Mouse (Mus musculus) kidney, adult 2 months (tissue): ENCODE data around the gene Ucn2.

Experiments
- CTCF ChIP-seq: fragments of 200-500 bp; conservative IDR thresholded peaks from 2 replicates; pipeline ENCODE4 v1.5.1; 2011; ENCODE audit warnings: low read depth, mild to moderate bottlenecking, control low read depth, low read length, moderate library complexity, mixed read lengths; ENCODE audit not compliant: insufficient read depth, insufficient read length
- POLR2A ChIP-seq: fragments of 200-500 bp; IDR thresholded peaks from one replicate; pipeline ENCODE4 v1.6.1; 2011; ENCODE audit warnings: low read depth, low read length, control low read depth

- TF ChIP-seq CTCF, result no peak
- TF ChIP-seq POLR2A, result no peak
Observed at GRCm38 (mm10) chr9:108992085-108992469, 6.3 kb downstream of the Ucn2 start.
